Mouse (Mus musculus) heart, embryonic 12.5 days (tissue): ENCODE measurements at regions not wholly inside any gene's neighbourhood (a gene's known extent, or its start where the extent isn't known, plus 50 kb on each side); places are given as distances from the start of the nearest gene placed in this dataset.

Source experiments
- ATAC-seq: fragments of 200-750 bp; cut with Nextera tagmentation; 2 replicates; pipeline ENCODE4 v1.8.0; 2017; ENCODE audit warnings: moderate TSS enrichment, moderate library complexity; ENCODE audit not compliant: insufficient number of reproducible peaks, low FRiP score
- H3K27ac ChIP-seq: fragments of 300-500 bp; sonication (generic); 2 replicates; pipeline ENCODE4 v1.5.1; 2016; ENCODE audit warnings: mild to moderate bottlenecking, moderate library complexity; ENCODE audit not compliant: poor library complexity, severe bottlenecking
- H3K27me3 ChIP-seq: fragments of 300-500 bp; sonication (generic); replicated peaks from 2 replicates; pipeline ENCODE4 v1.6.1; 2016; ENCODE audit warnings: mild to moderate bottlenecking, moderate library complexity
- H3K36me3 ChIP-seq: fragments of 300-500 bp; sonication (generic); 2 replicates; pipeline ENCODE4 v1.6.1; 2016; ENCODE audit warnings: mild to moderate bottlenecking, moderate library complexity
- H3K4me1 ChIP-seq: fragments of 300-500 bp; sonication (generic); replicated peaks from 2 replicates; pipeline ENCODE4 v1.6.1; 2016; ENCODE audit warnings: mild to moderate bottlenecking
- H3K4me2 ChIP-seq: fragments of 300-500 bp; sonication (generic); 2 replicates; pipeline ENCODE4 v1.6.1; 2016; ENCODE audit warnings: mild to moderate bottlenecking, moderate library complexity
- H3K4me3 ChIP-seq: fragments of 300-500 bp; sonication (generic); 2 replicates; pipeline ENCODE4 v1.5.1; 2016; ENCODE audit warnings: mild to moderate bottlenecking
- H3K9ac ChIP-seq: fragments of 300-500 bp; sonication (generic); 2 replicates; pipeline ENCODE4 v1.6.1; 2016; ENCODE audit warnings: mild to moderate bottlenecking, moderate library complexity
- H3K9me3 ChIP-seq: fragments of 300-500 bp; sonication (generic); replicated peaks from 2 replicates; pipeline ENCODE4 v1.6.1; 2016; ENCODE audit warnings: mild to moderate bottlenecking, moderate library complexity
- WGBS: fragments of 180-500 bp; shearing (Covaris S2); methylation state at CpG from one replicate; pipeline ENCODE4 v1.1.7; 2016; 5-methylcytosine and 5-hydroxymethylcytosine counted together

DNA sequence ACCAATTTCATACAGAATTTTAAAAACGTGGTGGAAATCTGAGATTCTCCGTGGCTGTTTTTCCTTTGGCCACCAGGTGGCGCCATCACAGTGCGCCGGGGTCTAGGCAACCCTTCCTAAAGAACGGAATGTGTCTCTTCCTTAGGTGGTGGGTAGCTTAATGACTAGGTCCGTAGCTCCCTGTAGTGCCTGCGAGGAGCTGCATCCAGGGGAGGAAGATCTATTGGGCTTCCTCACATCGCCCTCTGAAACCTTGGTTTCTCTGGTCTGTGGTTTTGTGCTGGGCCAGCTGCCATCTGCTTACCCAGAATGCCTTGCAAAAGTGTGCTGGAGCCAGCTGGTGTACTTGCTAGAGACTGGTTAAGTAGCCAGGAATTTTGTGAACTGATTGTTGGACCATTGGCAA lies 107.6 kb downstream of the Slc4a3 start:
- Histone ChIP-seq H3K9ac (no peak overlapping the region), H3K9me3 (no peaks in the 10 kb centered on the region), H3K4me1 (no peaks in the 10 kb centered on the region), H3K4me2 (peak overlapping the region; percentile 56), H3K36me3 (no peaks in the 10 kb centered on the region), H3K4me3 (peak overlapping the region; percentile 15; the same call in 1 of the 2 replicates), H3K27me3 (no peaks in the 10 kb centered on the region), H3K27ac (no peak overlapping the region)
- WGBS, result 3% methylated on average over 9 of the region's 9 CpGs
- ATAC-seq, result no peak

DNA sequence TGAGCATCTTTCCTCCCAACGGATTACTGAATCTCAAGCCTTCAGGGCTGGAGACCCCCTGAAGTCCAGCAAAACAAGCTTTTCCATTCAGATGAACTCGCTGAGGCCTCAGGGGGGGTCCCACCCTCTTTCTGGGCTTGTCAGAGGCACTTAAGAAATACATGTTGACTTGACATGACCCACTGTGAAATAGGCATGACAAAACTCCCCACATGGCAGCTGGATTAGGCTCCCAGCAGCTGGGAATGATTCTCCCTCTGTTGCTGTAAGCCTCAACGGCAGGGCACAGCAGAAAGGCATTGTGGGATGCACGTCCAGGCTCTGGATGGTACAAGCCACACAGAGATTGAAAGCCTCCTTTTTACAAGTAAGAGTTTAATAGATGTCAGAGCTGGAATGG lies 110.5 kb downstream of the Slc4a3 start:
- no peak overlapping the region for H3K27ac ChIP-seq
- WGBS, result 72% methylated on average over 4 of the region's 4 CpGs
- no peak for ATAC-seq
- no peaks in the 10 kb centered on the region for H3K4me1 ChIP-seq
- H3K36me3 ChIP-seq, result no peaks in the 10 kb centered on the region
- H3K27me3 ChIP-seq, result no peaks in the 10 kb centered on the region
- no peak overlapping the region for H3K4me2 ChIP-seq
- no peak overlapping the region for H3K4me3 ChIP-seq
- H3K9ac ChIP-seq, result no peak overlapping the region
- H3K9me3 ChIP-seq, result peaks cover 3% of the 10 kb centered on the region; the same call in 1 of the 2 replicates

DNA sequence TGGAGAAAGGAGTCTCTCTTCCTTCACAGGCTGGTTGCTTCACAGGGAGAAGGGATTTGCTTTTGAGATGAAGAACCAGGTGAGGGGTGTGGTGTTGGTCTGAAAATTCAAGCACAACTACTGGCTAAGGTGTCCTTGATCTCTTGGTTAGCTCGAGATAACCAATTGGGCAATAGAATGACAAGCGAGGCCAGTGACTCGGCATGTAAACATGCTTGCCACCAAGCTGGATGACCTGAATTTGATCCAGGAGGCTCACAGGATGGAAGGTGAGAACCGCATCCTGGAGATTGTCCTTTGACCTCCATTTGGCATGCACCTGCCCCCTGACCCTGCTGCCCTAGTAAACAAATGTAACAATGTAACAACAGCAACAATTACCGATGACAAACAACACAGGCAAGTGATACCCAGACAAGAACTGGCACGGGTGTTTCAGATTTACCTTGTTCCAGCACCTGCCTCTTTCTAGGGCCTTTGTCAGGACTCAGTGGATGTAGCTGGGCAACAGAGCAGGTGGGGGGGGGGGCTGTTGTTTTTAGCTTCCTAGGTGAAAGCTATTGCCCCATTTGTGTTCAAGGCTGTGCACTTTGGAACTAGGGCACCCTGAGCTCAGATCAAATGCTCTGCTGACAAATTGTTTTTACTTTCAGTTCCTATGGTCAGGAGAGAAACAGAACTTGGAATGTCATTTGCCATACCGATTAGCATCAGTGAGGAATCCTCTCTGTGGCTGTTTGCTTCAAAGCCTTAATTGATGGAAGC lies 114.5 kb downstream of the Slc4a3 start:
- Histone ChIP-seq H3K9me3 (peaks cover 3% of the 10 kb centered on the region; the same call in 1 of the 2 replicates), H3K27me3 (peaks cover 12% of the 10 kb centered on the region), H3K9ac (no peak overlapping the region), H3K4me2 (no peak overlapping the region), H3K4me1 (peaks cover 15% of the 10 kb centered on the region), H3K27ac (no peak overlapping the region), H3K4me3 (no peak overlapping the region), H3K36me3 (no peaks in the 10 kb centered on the region)
- no peak for ATAC-seq
- WGBS, result 74% methylated on average over 7 of the region's 7 CpGs

DNA sequence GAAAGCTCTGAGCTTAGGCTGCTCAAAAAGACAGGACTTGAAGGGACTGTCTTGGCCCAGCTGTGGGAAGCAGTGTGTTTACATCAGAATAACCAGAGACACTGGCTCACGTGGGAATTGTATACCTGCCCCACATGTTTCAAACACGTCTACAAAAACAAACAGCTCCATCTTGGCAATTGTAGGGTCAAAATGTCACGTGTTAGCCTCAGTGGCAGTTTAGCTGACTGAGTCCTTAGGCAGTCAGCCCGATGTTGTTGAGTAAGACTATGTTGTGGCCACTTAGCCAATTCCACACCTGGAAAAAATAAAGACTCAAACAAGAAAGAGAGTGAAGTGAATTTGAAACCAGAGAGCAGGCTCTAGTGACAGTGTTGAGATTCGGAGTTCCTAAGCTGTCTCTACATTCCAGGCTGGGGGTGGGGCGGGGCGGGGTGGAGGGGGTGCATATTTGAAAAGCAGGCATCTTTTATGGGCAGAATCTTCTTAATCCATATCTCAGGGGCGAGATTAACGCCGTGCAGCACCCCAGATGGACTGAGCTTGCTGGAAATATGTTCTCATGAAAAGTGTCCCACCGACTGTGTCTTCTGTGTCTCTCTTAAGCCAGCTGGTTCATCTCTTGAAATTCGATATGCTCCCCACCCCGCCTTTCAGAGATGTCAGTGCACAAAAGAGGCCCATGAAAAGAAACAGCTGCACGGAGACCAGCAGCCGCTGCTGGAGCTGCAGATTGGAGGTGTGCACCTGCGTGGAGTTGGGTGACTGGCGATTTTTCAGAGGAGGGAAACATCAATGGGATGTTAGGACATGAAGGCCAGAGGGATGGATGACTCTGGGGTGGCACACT lies 116.3 kb downstream of the Slc4a3 start:
- 17% methylated on average over 17 of the region's 17 CpGs for WGBS
- Histone ChIP-seq H3K9ac (peak overlapping the region; percentile 24; the same call in 1 of the 2 replicates), H3K36me3 (no peaks in the 10 kb centered on the region), H3K27me3 (peaks cover 12% of the 10 kb centered on the region), H3K4me1 (peaks cover 15% of the 10 kb centered on the region), H3K4me2 (peak overlapping the region; percentile 64), H3K27ac (no peak overlapping the region), H3K9me3 (peaks cover 8% of the 10 kb centered on the region; the same call in 1 of the 2 replicates), H3K4me3 (peak overlapping the region; percentile 30)
- ATAC-seq, result no peak

DNA sequence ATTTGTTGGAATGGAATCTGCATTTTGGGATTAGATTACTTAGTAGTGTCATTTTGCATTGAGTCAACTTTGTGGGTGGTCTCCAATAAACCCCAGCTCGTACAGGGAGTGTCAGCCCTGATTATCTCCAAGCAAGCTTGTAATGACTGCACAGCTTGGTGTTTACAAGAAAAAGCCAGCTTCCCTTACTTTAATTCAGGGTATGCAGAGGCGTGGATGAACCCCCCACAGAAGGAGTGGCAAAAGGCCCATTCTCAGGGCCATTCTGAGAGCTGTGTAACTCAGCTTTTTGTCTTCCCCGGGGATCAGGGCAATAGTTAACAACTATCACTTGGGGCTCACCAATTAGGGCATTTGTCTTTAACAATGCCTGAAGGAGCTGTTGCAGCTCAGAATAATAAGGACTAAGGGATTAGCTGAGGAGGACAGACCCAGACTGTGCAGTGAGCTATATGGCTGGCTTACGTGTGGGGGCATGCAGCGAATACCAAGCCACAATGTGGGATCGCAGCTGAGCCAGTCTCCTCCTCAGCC lies 121.7 kb downstream of the Slc4a3 start:
- Histone ChIP-seq H3K27me3 (peaks cover 16% of the 10 kb centered on the region), H3K4me1 (peaks cover 6% of the 10 kb centered on the region), H3K9me3 (0 out of 2 replicates have a peak, but pooled peaks cover 5% of the 10 kb centered on the region), H3K36me3 (no peaks in the 10 kb centered on the region), H3K27ac (no peak overlapping the region), H3K4me3 (no peak overlapping the region), H3K4me2 (no peak overlapping the region), H3K9ac (no peak overlapping the region)
- 77% methylated on average over 6 of the region's 6 CpGs for WGBS
- ATAC-seq, result no peak

GRCm38 (mm10) chr1:75676295-75676694 lies 130.2 kb downstream of the Slc4a3 start:
- Histone ChIP-seq H3K9ac (no peak overlapping the region), H3K27ac (no peak overlapping the region), H3K4me1 (peaks cover 11% of the 10 kb centered on the region; the same call in 1 of the 2 replicates), H3K9me3 (peaks cover 7% of the 10 kb centered on the region; the same call in 1 of the 2 replicates), H3K4me2 (no peak overlapping the region), H3K4me3 (no peak overlapping the region), H3K27me3 (0 out of 2 replicates have a peak, but pooled peaks cover 4% of the 10 kb centered on the region), H3K36me3 (no peaks in the 10 kb centered on the region)
- 82% methylated on average over 4 of the region's 4 CpGs for WGBS
- ATAC-seq, result no peak

DNA sequence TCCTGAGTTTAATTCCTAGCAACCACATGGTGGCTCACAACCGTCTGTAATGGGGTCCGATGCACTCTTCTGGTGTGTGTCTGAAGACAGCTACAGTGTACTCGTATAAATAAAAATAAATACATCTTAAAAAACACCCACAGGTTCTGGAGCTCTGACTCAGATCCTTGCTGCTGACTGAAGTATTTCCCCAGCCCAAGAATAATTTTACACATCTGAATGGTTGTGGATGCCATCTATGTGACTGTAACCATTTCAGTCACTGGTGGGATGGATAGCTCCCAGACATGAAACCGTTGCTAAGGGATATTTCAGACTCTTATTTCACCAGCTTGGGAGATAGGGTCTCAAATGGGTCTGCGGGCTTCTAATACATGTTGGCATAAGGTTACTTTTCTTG lies 131.6 kb downstream of the Slc4a3 start:
- H3K9me3 ChIP-seq, result peaks cover 13% of the 10 kb centered on the region
- H3K27me3 ChIP-seq, result no peaks in the 10 kb centered on the region
- ATAC-seq, result no peak
- H3K4me3 ChIP-seq, result no peak overlapping the region
- H3K9ac ChIP-seq, result no peak overlapping the region
- 71% methylated on average over 5 of the region's 5 CpGs for WGBS
- H3K4me2 ChIP-seq, result no peak overlapping the region
- H3K27ac ChIP-seq, result no peak overlapping the region
- peaks cover 11% of the 10 kb centered on the region; the same call in 1 of the 2 replicates for H3K4me1 ChIP-seq
- no peaks in the 10 kb centered on the region for H3K36me3 ChIP-seq

GRCm38 (mm10) chr1:75678279-75678678 lies 132.2 kb downstream of the Slc4a3 start:
- no peak for ATAC-seq
- 67% methylated on average over 4 of the region's 4 CpGs for WGBS
- Histone ChIP-seq H3K27me3 (no peaks in the 10 kb centered on the region), H3K27ac (no peak overlapping the region), H3K4me2 (no peak overlapping the region), H3K36me3 (no peaks in the 10 kb centered on the region), H3K4me3 (no peak overlapping the region), H3K4me1 (peaks cover 11% of the 10 kb centered on the region; the same call in 1 of the 2 replicates), H3K9me3 (peaks cover 13% of the 10 kb centered on the region), H3K9ac (no peak overlapping the region)

GRCm38 (mm10) chr1:75680366-75680765 lies 134.3 kb downstream of the Slc4a3 start:
- H3K4me2 ChIP-seq, result peak overlapping the region; percentile 39; the same call in 1 of the 2 replicates
- no peak overlapping the region for H3K4me3 ChIP-seq
- WGBS, result 35% methylated on average over 10 of the region's 10 CpGs
- no peaks in the 10 kb centered on the region for H3K27me3 ChIP-seq
- peaks cover 11% of the 10 kb centered on the region; the same call in 1 of the 2 replicates for H3K4me1 ChIP-seq
- H3K27ac ChIP-seq, result no peak overlapping the region
- no peak overlapping the region for H3K9ac ChIP-seq
- no peak for ATAC-seq
- no peaks in the 10 kb centered on the region for H3K36me3 ChIP-seq
- peaks cover 13% of the 10 kb centered on the region for H3K9me3 ChIP-seq

DNA sequence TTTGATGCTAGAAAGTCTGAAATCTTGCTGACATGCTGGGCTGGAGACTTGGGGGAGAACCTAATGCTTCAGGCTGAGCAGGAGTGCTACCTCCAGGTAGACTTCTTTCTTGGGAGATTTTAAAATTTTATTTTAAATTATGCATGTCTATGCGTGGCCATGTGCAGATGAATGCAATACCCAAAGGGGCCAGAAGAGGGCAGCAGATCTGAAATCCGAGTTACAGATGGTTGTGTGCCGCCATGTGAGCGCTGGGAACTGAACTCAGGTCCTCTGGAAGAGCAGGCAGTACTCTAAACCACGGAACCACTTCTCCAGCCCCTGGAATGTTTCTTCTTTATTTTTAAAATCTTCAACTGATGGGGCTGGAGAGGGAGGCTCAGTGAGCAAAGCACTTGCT lies 135.8 kb downstream of the Slc4a3 start:
- H3K27me3 ChIP-seq, result no peaks in the 10 kb centered on the region
- H3K9ac ChIP-seq, result no peak overlapping the region
- WGBS, result 93% methylated on average over 5 of the region's 5 CpGs
- ATAC-seq, result no peak
- peaks cover 7% of the 10 kb centered on the region for H3K9me3 ChIP-seq
- H3K27ac ChIP-seq, result no peak overlapping the region
- no peak overlapping the region for H3K4me2 ChIP-seq
- H3K4me1 ChIP-seq, result peaks cover 11% of the 10 kb centered on the region; the same call in 1 of the 2 replicates
- no peaks in the 10 kb centered on the region for H3K36me3 ChIP-seq
- no peak overlapping the region for H3K4me3 ChIP-seq

DNA sequence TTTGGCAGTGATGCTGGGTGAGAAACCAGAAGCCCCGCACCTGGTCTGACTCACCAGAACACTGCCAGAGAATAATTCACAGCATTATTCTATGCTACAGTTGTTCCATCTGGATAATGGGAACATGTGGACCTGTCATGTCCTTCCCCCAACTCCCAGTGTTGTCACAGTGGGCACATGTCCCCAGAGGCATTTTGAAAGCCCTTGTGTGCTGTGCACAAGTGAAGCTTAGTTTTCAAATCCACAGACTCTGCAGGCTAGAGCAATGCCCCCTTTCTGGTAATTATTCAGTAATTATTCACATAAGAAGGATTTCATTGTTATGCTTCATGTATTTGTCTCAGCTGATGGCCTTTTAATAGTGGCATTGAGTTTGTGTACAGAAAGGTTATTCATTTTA lies 146.7 kb downstream of the Slc4a3 start:
- Histone ChIP-seq H3K9ac (no peak overlapping the region), H3K36me3 (no peaks in the 10 kb centered on the region), H3K27me3 (no peaks in the 10 kb centered on the region), H3K4me1 (peaks cover 8% of the 10 kb centered on the region; the same call in 1 of the 2 replicates), H3K9me3 (no peaks in the 10 kb centered on the region), H3K27ac (0 out of 2 replicates have a peak overlapping the region, but pooled peaks have one; percentile 38), H3K4me2 (no peak overlapping the region), H3K4me3 (no peak overlapping the region)
- ATAC-seq, result no peak
- WGBS, result 88% methylated on average over 1 of the region's 1 CpGs
